Mouse (Mus musculus) intestine, embryonic 14.5 days (tissue): Measurements from ENCODE around the gene March6. TPM values are rescaled to one million over a fixed set of nuclear protein-coding genes. Genes with fewer than 3 reads are reported as not detected.

Source experiments
- ATAC-seq: fragments of 200-750 bp; cut with Nextera tagmentation; replicated peaks from 2 replicates; pipeline ENCODE4 v1.8.0; 2017; ENCODE audit warnings: low read depth, moderate number of reproducible peaks, moderate TSS enrichment, moderate library complexity; ENCODE audit not compliant: low FRiP score, low TSS enrichment
- DNase-seq: peaks from one replicate; pipeline ENCODE4 v3.0.0-alpha.2; 2018; ENCODE audit warnings: low spot score
- H3K27ac ChIP-seq: fragments of 300-500 bp; sonication (generic); 2 replicates; pipeline ENCODE4 v1.5.1; 2014; ENCODE audit warnings: low read depth, mild to moderate bottlenecking, control low read depth
- H3K27me3 ChIP-seq: fragments of 300-500 bp; sonication (generic); replicated peaks from 2 replicates; pipeline ENCODE4 v1.6.1; 2014; ENCODE audit warnings: low read length, control low read depth; ENCODE audit not compliant: control insufficient read depth, insufficient read depth
- H3K36me3 ChIP-seq: fragments of 300-500 bp; sonication (generic); 2 replicates; pipeline ENCODE4 v1.6.1; 2014; ENCODE audit warnings: low read length, control low read depth; ENCODE audit not compliant: control insufficient read depth, insufficient read depth
- H3K4me1 ChIP-seq: fragments of 300-500 bp; sonication (generic); replicated peaks from 2 replicates; pipeline ENCODE4 v1.6.1; 2014; ENCODE audit warnings: low read length, control low read depth, mixed read lengths; ENCODE audit not compliant: control insufficient read depth, insufficient read depth
- H3K4me2 ChIP-seq: fragments of 300-500 bp; sonication (generic); 2 replicates; pipeline ENCODE4 v1.6.1; 2014; ENCODE audit warnings: low read length
- H3K4me3 ChIP-seq: fragments of 300-500 bp; sonication (generic); 2 replicates; pipeline ENCODE4 v1.5.1; 2014; ENCODE audit warnings: low read depth, low read length, control low read depth, mixed read lengths
- H3K9ac ChIP-seq: fragments of 300-500 bp; sonication (generic); 2 replicates; pipeline ENCODE4 v1.6.1; 2014; ENCODE audit warnings: mild to moderate bottlenecking, low read length
- H3K9me3 ChIP-seq: fragments of 300-500 bp; sonication (generic); 2 replicates; pipeline ENCODE4 v1.6.1; 2016; ENCODE audit warnings: low read length, control low read depth; ENCODE audit not compliant: control insufficient read depth
- WGBS: fragments of 180-500 bp; shearing (Covaris S2); extraction: QIAGEN DNeasy Blood & Tissue Kit; methylation state at CpG from one replicate; pipeline ENCODE4 v1.1.7; 2014; 5-methylcytosine and 5-hydroxymethylcytosine counted together
- polyA plus RNA-seq: library from polyadenylated mRNA; unstranded; fragments of >200 nt; fragmentation: Nextera tagmentation; extraction: Ambion mirVana; gene quantifications from 2 replicates; pipeline ENCODE4 v1.2.1, GENCODE M21; 2014

The March6 gene
- polyA plus RNA-seq, 1 experiment from 2014 or later, result 36.2 TPM

- ATAC-seq, result no peak
- Histone ChIP-seq H3K4me1 (no peaks in the 10 kb centered on the region), H3K27ac (no peak overlapping the region), H3K36me3 (no peaks in the 10 kb centered on the region), H3K9me3 (no peaks in the 10 kb centered on the region), H3K9ac (no peak overlapping the region), H3K27me3 (no peaks in the 10 kb centered on the region), H3K4me2 (no peak overlapping the region), H3K4me3 (no peak overlapping the region)
- WGBS, result 76% methylated on average over 6 of the region's 6 CpGs
- DNase-seq, result no peak
Observed at GRCm38 (mm10) chr15:31441996-31442395, 88.9 kb downstream of the March6 start.

GRCm38 (mm10) chr15:31436811-31437210, 94.0 kb downstream of the March6 start:
- no peak for ATAC-seq
- WGBS, result 81% methylated on average over 2 of the region's 2 CpGs
- Histone ChIP-seq H3K36me3 (no peaks in the 10 kb centered on the region), H3K27me3 (no peaks in the 10 kb centered on the region), H3K4me2 (no peak overlapping the region), H3K9me3 (no peaks in the 10 kb centered on the region), H3K9ac (no peak overlapping the region), H3K27ac (no peak overlapping the region), H3K4me3 (no peak overlapping the region), H3K4me1 (no peaks in the 10 kb centered on the region)
- no peak for DNase-seq

GRCm38 (mm10) chr15:31436083-31436482, 94.8 kb downstream of the March6 start:
- Histone ChIP-seq H3K9ac (no peak overlapping the region), H3K9me3 (no peaks in the 10 kb centered on the region), H3K36me3 (no peaks in the 10 kb centered on the region), H3K4me2 (no peak overlapping the region), H3K4me1 (no peaks in the 10 kb centered on the region), H3K27me3 (no peaks in the 10 kb centered on the region), H3K27ac (no peak overlapping the region), H3K4me3 (no peak overlapping the region)
- 24% methylated on average over 1 of the region's 1 CpGs for WGBS
- no peak for DNase-seq
- ATAC-seq, result no peak

GRCm38 (mm10) chr15:31433768-31434167, 97.1 kb downstream of the March6 start:
- DNase-seq (no peak), ATAC-seq (no peak)
- Histone ChIP-seq H3K4me1 (no peaks in the 10 kb centered on the region), H3K27ac (no peak overlapping the region), H3K4me3 (no peak overlapping the region), H3K27me3 (no peaks in the 10 kb centered on the region), H3K36me3 (no peaks in the 10 kb centered on the region), H3K9me3 (no peaks in the 10 kb centered on the region), H3K4me2 (no peak overlapping the region), H3K9ac (no peak overlapping the region)
- WGBS, result 74% methylated on average over 7 of the region's 7 CpGs

- WGBS, result 88% methylated on average over 8 of the region's 8 CpGs
- Histone ChIP-seq H3K9ac (no peak overlapping the region), H3K4me1 (no peaks in the 10 kb centered on the region), H3K36me3 (no peaks in the 10 kb centered on the region), H3K4me3 (no peak overlapping the region), H3K9me3 (no peaks in the 10 kb centered on the region), H3K27me3 (no peaks in the 10 kb centered on the region), H3K27ac (no peak overlapping the region), H3K4me2 (no peak overlapping the region)
- no peak for ATAC-seq
- DNase-seq, result no peak
Observed at GRCm38 (mm10) chr15:31431847-31432246, 99.0 kb downstream of the March6 start.

GRCm38 (mm10) chr15:31430014-31430413, 100.8 kb downstream of the March6 start:
- Histone ChIP-seq H3K9me3 (no peaks in the 10 kb centered on the region), H3K4me1 (no peaks in the 10 kb centered on the region), H3K36me3 (no peaks in the 10 kb centered on the region), H3K9ac (no peak overlapping the region), H3K27ac (no peak overlapping the region), H3K4me3 (no peak overlapping the region), H3K4me2 (no peak overlapping the region), H3K27me3 (no peaks in the 10 kb centered on the region)
- WGBS, result 73% methylated on average over 2 of the region's 2 CpGs
- DNase-seq, result no peak
- ATAC-seq, result no peak

GRCm38 (mm10) chr15:31429429-31429828, 101.4 kb downstream of the March6 start:
- H3K27me3 ChIP-seq, result no peaks in the 10 kb centered on the region
- no peak overlapping the region for H3K4me3 ChIP-seq
- ATAC-seq (no peak), DNase-seq (no peak)
- H3K9ac ChIP-seq, result no peak overlapping the region
- 80% methylated on average over 7 of the region's 7 CpGs for WGBS
- no peaks in the 10 kb centered on the region for H3K9me3 ChIP-seq
- no peaks in the 10 kb centered on the region for H3K36me3 ChIP-seq
- no peaks in the 10 kb centered on the region for H3K4me1 ChIP-seq
- no peak overlapping the region for H3K27ac ChIP-seq
- H3K4me2 ChIP-seq, result no peak overlapping the region

- no peaks in the 10 kb centered on the region for H3K9me3 ChIP-seq
- 73% methylated on average over 12 of the region's 12 CpGs for WGBS
- no peak overlapping the region for H3K4me2 ChIP-seq
- H3K9ac ChIP-seq, result no peak overlapping the region
- no peak for DNase-seq
- ATAC-seq, result no peak
- no peaks in the 10 kb centered on the region for H3K27me3 ChIP-seq
- H3K4me1 ChIP-seq, result no peaks in the 10 kb centered on the region
- H3K36me3 ChIP-seq, result no peaks in the 10 kb centered on the region
- H3K4me3 ChIP-seq, result no peak overlapping the region
- H3K27ac ChIP-seq, result no peak overlapping the region
Observed at GRCm38 (mm10) chr15:31428571-31428970, 102.3 kb downstream of the March6 start.

GRCm38 (mm10) chr15:31427390-31427789, 103.5 kb downstream of the March6 start:
- Histone ChIP-seq H3K27me3 (no peaks in the 10 kb centered on the region), H3K9ac (no peak overlapping the region), H3K4me3 (no peak overlapping the region), H3K9me3 (no peaks in the 10 kb centered on the region), H3K4me2 (no peak overlapping the region), H3K27ac (no peak overlapping the region), H3K36me3 (no peaks in the 10 kb centered on the region), H3K4me1 (no peaks in the 10 kb centered on the region)
- ATAC-seq (no peak), DNase-seq (no peak)
- WGBS, result 66% methylated on average over 3 of the region's 3 CpGs
